Mouse (Mus musculus) gastrocnemius, adult 2 months (tissue): ENCODE data around the gene Rnf44. TPM values are rescaled to one million over a fixed set of nuclear protein-coding genes. Genes with fewer than 3 reads are reported as not detected.
A peak's percentile ranks its signal among the peaks of the same experiment; 100 is the strongest.

Source experiments
- DNase-seq: peaks from one replicate; pipeline ENCODE4 v3.0.0; 2022
- H3K27ac ChIP-seq: fragments of 200-600 bp; 2 replicates; pipeline ENCODE4 v1.8.1; 2022; ENCODE audit warnings: mild to moderate bottlenecking
- H3K4me3 ChIP-seq: fragments of 200-600 bp; 2 replicates; pipeline ENCODE4 v1.8.1; 2022; ENCODE audit warnings: mild to moderate bottlenecking, moderate library complexity
- CTCF ChIP-seq: fragments of 200-600 bp; IDR thresholded peaks from 2 replicates; pipeline ENCODE4 v1.8.1; 2022; ENCODE audit warnings: antibody characterized with exemption, mild to moderate bottlenecking, moderate library complexity
- intact Hi-C: fragments of 180-260 bp; cut with DNase I; formaldehyde crosslinking; loops from one replicate; pipeline ENCODE4 v1.15.1; 2025
- long read RNA-seq, 2 experiments: library from polyadenylated mRNA; stranded (forward); transcript quantifications; one replicate each; pipeline ENCODE4 v2.0.0; 2021
- total RNA-seq, 2 experiments: library from RNA; stranded (reverse); gene quantifications; 2 replicates each; pipeline ENCODE4 v1.2.3; 2021

The Rnf44 gene
- total RNA-seq, result 10 to 100 TPM; 23.3 to 34.1 TPM
- long read RNA-seq, experiment 1, partial matches to known transcripts, result 0 of 8 reads
- long read RNA-seq, experiment 1, other reads (novel, unspliced or antisense), result 5 of 8 reads
- long read RNA-seq, experiment 2, partial matches to known transcripts, result 6 of 18 reads
- long read RNA-seq, experiment 2, other reads (novel, unspliced or antisense), result 10 of 18 reads

DNA sequence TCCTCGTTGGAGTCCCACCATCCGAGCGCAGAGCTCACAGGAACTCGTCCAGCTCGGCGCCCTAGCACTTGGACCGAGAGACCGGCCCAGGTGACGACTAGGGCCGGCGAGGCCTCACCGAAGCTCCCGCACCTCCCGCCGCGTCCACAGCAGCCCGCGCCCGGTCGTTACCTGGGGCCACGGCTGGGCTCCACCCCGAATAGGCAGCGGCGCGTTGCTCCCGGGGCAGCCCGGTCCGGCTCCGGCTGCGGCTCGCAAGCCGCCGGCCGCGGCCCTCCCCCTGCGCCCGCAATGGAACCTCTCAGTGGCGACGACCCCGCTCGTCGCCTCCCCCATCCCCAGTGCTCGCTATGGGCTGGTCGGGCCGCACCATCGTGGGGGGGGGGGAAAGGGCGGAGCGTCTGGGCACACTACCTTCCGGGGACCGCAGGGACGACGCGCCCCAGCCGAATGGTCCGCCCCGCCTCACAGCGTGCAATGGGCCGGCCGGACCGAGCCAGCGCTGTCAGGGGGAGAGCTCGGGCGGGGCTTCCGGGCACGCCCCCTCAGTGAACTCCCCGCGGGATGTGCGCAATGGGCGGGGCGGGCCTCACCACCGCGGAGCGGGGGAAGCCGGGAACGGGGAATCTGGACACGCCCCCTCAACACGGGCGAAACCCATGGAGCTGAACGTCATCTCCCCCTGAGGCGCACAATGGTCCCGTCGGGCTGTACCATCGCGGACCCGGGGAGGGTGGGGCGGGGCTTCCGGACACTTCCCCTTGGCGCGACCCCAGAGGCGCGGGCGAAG is at the start of gene Rnf44:
Gene Rnf44, minus strand, starts transcription at position 350 of the 790 bp plus-strand sequence.
- TF ChIP-seq CTCF, result no peak
- intact Hi-C loops, result loop anchor here (5.0 kb wide), 1 partner anchor 81 kb away; the partner anchor contains the start of gene Cltb
- Histone ChIP-seq H3K4me3 (peak within 1 kb of the TSS; percentile 77), H3K27ac (peak within 1 kb of the TSS; percentile 99)
- DNase-seq, result peak; percentile 100

- no peak for DNase-seq
- Histone ChIP-seq H3K27ac (no peak overlapping the region), H3K4me3 (peak overlapping the region; percentile 58)
- no peak for TF ChIP-seq CTCF
- intact Hi-C loops, result no loop called here
These were observed 44.5 kb upstream of the Rnf44 start for GRCm38 (mm10) chr13:54738213-54738601.

- peak; percentile 30 for DNase-seq
- no peak overlapping the region for H3K27ac ChIP-seq
- H3K4me3 ChIP-seq, result peak overlapping the region; percentile 58
- TF ChIP-seq CTCF, result no peak
- intact Hi-C loops, result no loop called here
These were observed 43.9 kb upstream of the Rnf44 start for GRCm38 (mm10) chr13:54737488-54738212.

DNA sequence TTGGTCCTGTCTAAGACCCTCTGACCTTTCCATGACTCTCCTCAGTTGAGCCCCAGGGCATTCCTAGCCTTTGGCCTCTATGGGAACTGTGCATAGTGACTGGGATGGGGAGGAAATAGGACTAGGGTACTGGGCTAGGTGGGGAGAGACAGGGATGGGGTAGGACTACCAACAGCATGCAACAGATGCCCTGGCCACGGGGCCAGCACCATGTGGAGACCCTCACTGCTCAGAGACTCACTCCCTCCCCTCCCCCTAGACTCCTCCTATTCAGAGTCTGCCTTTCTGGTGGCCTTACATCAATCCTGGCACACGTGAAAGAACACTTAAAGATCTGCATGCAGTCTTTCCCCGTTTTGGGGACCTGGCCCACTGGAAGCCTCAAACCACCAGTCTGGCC is 43.2 kb upstream of the Rnf44 start:
- TF ChIP-seq CTCF, result no peak
- intact Hi-C loops, result no loop called here
- no peak overlapping the region for H3K4me3 ChIP-seq
- no peak for DNase-seq
- no peak overlapping the region for H3K27ac ChIP-seq

- Histone ChIP-seq H3K4me3 (no peak overlapping the region), H3K27ac (no peak overlapping the region)
- intact Hi-C loops, result no loop called here
- no peak for TF ChIP-seq CTCF
- no peak for DNase-seq
These were observed 32.4 kb upstream of the Rnf44 start for GRCm38 (mm10) chr13:54726131-54726530.

DNA sequence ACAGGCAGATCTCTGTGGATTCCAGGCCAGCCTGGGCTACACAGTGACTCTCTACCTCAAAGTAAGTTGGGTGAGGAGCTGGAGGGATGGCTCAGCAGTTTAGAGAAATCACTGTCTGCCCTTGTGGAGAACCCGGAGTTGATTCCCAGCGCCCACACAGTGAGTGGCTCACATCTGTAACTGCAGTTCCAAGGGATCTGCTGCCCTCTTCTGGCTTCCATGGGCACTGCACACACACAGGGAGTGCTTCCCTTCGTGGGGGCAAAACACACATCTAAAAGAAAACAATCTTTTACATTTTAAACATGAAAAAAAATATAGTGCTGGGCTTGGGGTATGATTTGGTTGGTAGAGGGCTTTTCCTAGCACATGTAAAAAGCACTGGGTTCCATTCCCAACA is 29.4 kb upstream of the Rnf44 start:
- DNase-seq, result no peak
- peak; percentile 15; the same call in 1 of the 2 replicates for TF ChIP-seq CTCF
- intact Hi-C loops, result no loop called here
- no peak overlapping the region for H3K27ac ChIP-seq
- no peak overlapping the region for H3K4me3 ChIP-seq

DNA sequence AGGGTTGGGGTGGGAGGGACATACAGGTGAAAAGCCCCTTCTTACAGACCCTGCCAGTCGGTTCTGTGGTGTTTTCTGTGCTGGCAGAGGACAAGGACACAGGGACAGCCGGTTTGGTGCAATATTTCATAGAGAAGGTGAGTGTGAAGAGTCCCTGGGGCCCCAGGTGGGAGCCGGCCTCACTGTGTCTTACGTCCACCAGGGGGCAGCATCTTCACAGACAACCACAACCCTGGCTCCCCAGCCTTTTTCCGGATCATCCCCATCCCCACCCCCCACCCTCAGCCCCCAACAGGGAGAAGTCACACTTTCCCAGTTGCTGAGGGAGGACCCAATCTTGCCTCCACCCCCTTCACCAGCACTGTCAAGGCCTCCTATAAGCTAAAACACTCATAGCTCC is 23.2 kb upstream of the Rnf44 start:
- Histone ChIP-seq H3K4me3 (no peak overlapping the region), H3K27ac (no peak overlapping the region)
- TF ChIP-seq CTCF, result peak; percentile 84
- intact Hi-C loops, result no loop called here
- DNase-seq, result peak; percentile 49

- no peak for DNase-seq
- no peak overlapping the region for H3K27ac ChIP-seq
- intact Hi-C loops, result no loop called here
- no peak for TF ChIP-seq CTCF
- H3K4me3 ChIP-seq, result no peak overlapping the region
These were observed 21.3 kb upstream of the Rnf44 start for GRCm38 (mm10) chr13:54714996-54715395.

GRCm38 (mm10) chr13:54714393-54714792 is 20.7 kb upstream of the Rnf44 start:
- no peak for DNase-seq
- Histone ChIP-seq H3K4me3 (no peak overlapping the region), H3K27ac (no peak overlapping the region)
- intact Hi-C loops, result no loop called here
- TF ChIP-seq CTCF, result no peak

GRCm38 (mm10) chr13:54710866-54711265 is 17.2 kb upstream of the Rnf44 start:
- intact Hi-C loops, result no loop called here
- Histone ChIP-seq H3K27ac (no peak overlapping the region), H3K4me3 (no peak overlapping the region)
- DNase-seq, result no peak
- TF ChIP-seq CTCF, result no peak

- no peak for DNase-seq
- intact Hi-C loops, result no loop called here
- no peak for TF ChIP-seq CTCF
- no peak overlapping the region for H3K4me3 ChIP-seq
- no peak overlapping the region for H3K27ac ChIP-seq
These were observed 11.2 kb upstream of the Rnf44 start for GRCm38 (mm10) chr13:54704890-54705289.

GRCm38 (mm10) chr13:54702507-54702906 is 8.8 kb upstream of the Rnf44 start:
- no peak overlapping the region for H3K27ac ChIP-seq
- no peak for TF ChIP-seq CTCF
- DNase-seq, result no peak
- no peak overlapping the region for H3K4me3 ChIP-seq
- intact Hi-C loops, result no loop called here

DNA sequence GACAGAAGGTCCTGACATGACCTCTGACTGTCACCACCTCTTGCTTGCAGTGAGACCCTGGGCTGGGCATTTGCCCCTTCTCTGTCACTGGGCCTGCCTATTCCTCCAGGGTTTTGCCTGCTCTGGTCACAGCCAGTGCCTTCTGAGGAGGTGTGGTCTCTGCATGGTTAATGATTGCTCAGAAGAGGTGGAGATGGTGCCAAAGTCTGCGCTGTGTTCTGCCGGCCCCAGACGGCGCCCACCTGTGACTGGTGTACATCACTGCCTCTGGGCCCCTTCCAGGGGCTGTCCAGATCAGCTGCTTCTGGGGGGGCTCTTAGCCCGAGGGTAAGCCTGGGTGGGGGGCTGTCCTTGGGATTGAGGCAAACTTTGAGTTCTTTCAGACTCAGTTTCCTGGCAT is 7.5 kb upstream of the Rnf44 start, which contains the start of gene Cdhr2:
Gene Cdhr2, plus strand, starts transcription at position 219 of the 400 bp plus-strand sequence.
- intact Hi-C loops, result no loop called here
- DNase-seq, result no peak
- TF ChIP-seq CTCF, result no peak
- Histone ChIP-seq H3K4me3 (no peak within 1 kb of the TSS), H3K27ac (no peak within 1 kb of the TSS)
